Mouse (Mus musculus) kidney, postnatal 0 days (tissue): Measurements from ENCODE around the gene Zfp111. TPM values are rescaled to one million over a fixed set of nuclear protein-coding genes. Genes with fewer than 3 reads are reported as not detected.
A peak's percentile ranks its signal among the peaks of the same experiment; 100 is the strongest.

Experiments used
- ATAC-seq: fragments of 200-750 bp; cut with Nextera tagmentation; replicated peaks from 2 replicates; pipeline ENCODE4 v1.8.0; 2017; ENCODE audit warnings: low read depth, moderate number of reproducible peaks, moderate TSS enrichment, moderate library complexity; ENCODE audit not compliant: low FRiP score
- DNase-seq: peaks from one replicate; pipeline ENCODE4 v3.0.0-alpha.2; 2016; ENCODE audit warnings: low spot score
- H3K27ac ChIP-seq: fragments of 300-500 bp; sonication (generic); 2 replicates; pipeline ENCODE4 v1.5.1; 2014; ENCODE audit warnings: mild to moderate bottlenecking
- H3K27me3 ChIP-seq: fragments of 300-500 bp; sonication (generic); 2 replicates; pipeline ENCODE4 v1.6.1; 2014; ENCODE audit warnings: low read length, mixed read lengths; ENCODE audit not compliant: insufficient read depth
- H3K36me3 ChIP-seq: fragments of 300-500 bp; sonication (generic); 2 replicates; pipeline ENCODE4 v1.6.1; 2014; ENCODE audit warnings: low read length, mixed read lengths; ENCODE audit not compliant: insufficient read depth
- H3K4me1 ChIP-seq: fragments of 300-500 bp; sonication (generic); replicated peaks from 2 replicates; pipeline ENCODE4 v1.6.1; 2014; ENCODE audit warnings: antibody characterized with exemption, low read length, mixed read lengths; ENCODE audit not compliant: insufficient read depth
- H3K4me2 ChIP-seq: fragments of 300-500 bp; sonication (generic); 2 replicates; pipeline ENCODE4 v1.6.1; 2014; ENCODE audit warnings: mild to moderate bottlenecking, low read length, moderate library complexity, mixed read lengths
- H3K4me3 ChIP-seq: fragments of 300-500 bp; sonication (generic); replicated peaks from 2 replicates; pipeline ENCODE4 v1.5.1; 2014; ENCODE audit warnings: low read depth, low read length
- H3K9ac ChIP-seq: fragments of 300-500 bp; sonication (generic); 2 replicates; pipeline ENCODE4 v1.6.1; 2014; ENCODE audit warnings: low read depth, low read length
- H3K9me3 ChIP-seq: fragments of 300-500 bp; sonication (generic); replicated peaks from 2 replicates; pipeline ENCODE4 v1.6.1; 2016; ENCODE audit warnings: low read length, inconsistent platforms, mixed read lengths
- CTCF ChIP-seq: IDR thresholded peaks from 2 replicates; pipeline ENCODE4 v1.5.1; 2016; ENCODE audit warnings: antibody characterized with exemption, low read depth, mild to moderate bottlenecking, moderate library complexity
- WGBS: fragments of 180-500 bp; shearing (Covaris S2); extraction: QIAGEN DNeasy Blood & Tissue Kit; methylation state at CpG from one replicate; pipeline ENCODE4 v1.1.7; 2014; 5-methylcytosine and 5-hydroxymethylcytosine counted together
- polyA plus RNA-seq: library from polyadenylated mRNA; unstranded; fragments of >200 nt; fragmentation: Nextera tagmentation; extraction: Ambion mirVana; gene quantifications from 2 replicates; pipeline ENCODE4 v1.2.1, GENCODE M21; 2015

Gene Zfp111
- polyA plus RNA-seq, 1 experiment from 2014 or later = 6.3 TPM

GRCm38 (mm10) chr7:24191361-24191760 lies 19.9 kb downstream of the Zfp111 start:
- no peak overlapping the region for H3K4me2 ChIP-seq
- no peaks in the 10 kb centered on the region for H3K4me1 ChIP-seq
- no peak overlapping the region for H3K27ac ChIP-seq
- no peak for ATAC-seq
- no peaks in the 10 kb centered on the region for H3K9me3 ChIP-seq
- 88% methylated on average over 2 of the region's 2 CpGs for WGBS
- DNase-seq = no peak
- H3K4me3 ChIP-seq = no peak overlapping the region
- no peak overlapping the region for H3K9ac ChIP-seq
- H3K36me3 ChIP-seq = peaks cover 6% of the 10 kb centered on the region; the same call in 1 of the 2 replicates
- no peaks in the 10 kb centered on the region for H3K27me3 ChIP-seq
- no peak for TF ChIP-seq CTCF

DNA sequence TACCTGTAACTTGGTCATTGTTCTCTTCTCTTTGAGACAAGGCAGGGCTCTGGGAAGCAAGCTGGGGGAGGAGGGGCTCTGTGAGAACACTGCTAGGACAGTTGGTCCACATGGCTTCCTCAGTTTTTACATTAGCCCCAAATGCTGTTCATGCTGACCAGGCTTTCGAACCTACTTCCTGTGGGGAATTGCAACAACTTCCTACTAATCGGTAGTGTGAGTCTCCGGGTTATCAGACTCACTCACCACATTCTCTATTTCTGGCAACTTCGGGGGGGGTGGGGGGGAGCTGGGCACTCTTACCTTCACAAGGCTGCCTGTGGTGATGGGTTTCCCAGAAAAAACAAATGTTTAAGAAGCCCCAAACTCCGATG lies 21.7 kb downstream of the Zfp111 start:
- H3K9ac ChIP-seq = no peak overlapping the region
- no peak overlapping the region for H3K4me2 ChIP-seq
- DNase-seq (no peak), ATAC-seq (no peak)
- no peak for TF ChIP-seq CTCF
- H3K4me1 ChIP-seq = no peaks in the 10 kb centered on the region
- H3K36me3 ChIP-seq = peaks cover 6% of the 10 kb centered on the region; the same call in 1 of the 2 replicates
- H3K27me3 ChIP-seq = no peaks in the 10 kb centered on the region
- H3K4me3 ChIP-seq = no peak overlapping the region
- H3K9me3 ChIP-seq = no peaks in the 10 kb centered on the region
- WGBS = 73% methylated on average over 5 of the region's 5 CpGs
- no peak overlapping the region for H3K27ac ChIP-seq

GRCm38 (mm10) chr7:24188901-24189570 lies 22.2 kb downstream of the Zfp111 start:
- Histone ChIP-seq H3K4me1 (no peaks in the 10 kb centered on the region), H3K27ac (no peak overlapping the region), H3K4me3 (no peak overlapping the region), H3K9me3 (no peaks in the 10 kb centered on the region), H3K9ac (no peak overlapping the region), H3K4me2 (no peak overlapping the region), H3K36me3 (peaks cover 1% of the 10 kb centered on the region; the same call in 1 of the 2 replicates), H3K27me3 (no peaks in the 10 kb centered on the region)
- no peak for DNase-seq
- TF ChIP-seq CTCF = no peak
- WGBS = 75% methylated on average over 4 of the region's 4 CpGs
- ATAC-seq = no peak

DNA sequence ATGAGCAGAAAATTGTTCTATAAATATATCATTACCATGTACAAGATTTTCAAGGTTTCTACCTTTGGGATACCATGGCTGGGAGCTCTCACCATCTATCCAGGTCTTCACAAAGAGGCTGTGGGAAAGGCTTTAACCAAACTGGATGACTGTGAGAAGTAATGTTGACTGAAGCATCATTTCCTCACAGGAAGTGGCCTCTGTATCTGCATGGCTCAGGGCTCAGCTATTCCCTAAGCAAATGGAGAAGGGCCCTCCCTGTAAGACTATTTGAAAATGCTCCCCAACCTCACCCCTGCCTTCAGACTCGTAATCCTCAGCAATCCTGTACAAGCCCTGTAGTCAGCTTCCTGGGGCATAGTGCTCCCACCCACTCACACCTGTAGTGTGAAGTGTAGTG lies 23.6 kb downstream of the Zfp111 start:
- Histone ChIP-seq H3K36me3 (no peaks in the 10 kb centered on the region), H3K27ac (no peak overlapping the region), H3K4me3 (no peak overlapping the region), H3K27me3 (no peaks in the 10 kb centered on the region), H3K4me2 (no peak overlapping the region), H3K4me1 (no peaks in the 10 kb centered on the region), H3K9me3 (no peaks in the 10 kb centered on the region), H3K9ac (no peak overlapping the region)
- 69% methylated on average over 1 of the region's 1 CpGs for WGBS
- no peak for ATAC-seq
- DNase-seq = no peak
- TF ChIP-seq CTCF = no peak

GRCm38 (mm10) chr7:24175337-24175711 lies 35.9 kb downstream of the Zfp111 start:
- ATAC-seq (peak; percentile 22; the same call in 1 of the 2 replicates), DNase-seq (no peak)
- Histone ChIP-seq H3K9ac (peak overlapping the region; percentile 53; the same call in 1 of the 2 replicates), H3K9me3 (no peaks in the 10 kb centered on the region), H3K4me2 (peak overlapping the region; percentile 45), H3K4me1 (no peaks in the 10 kb centered on the region), H3K4me3 (peak overlapping the region; percentile 53), H3K36me3 (no peaks in the 10 kb centered on the region), H3K27ac (no peak overlapping the region), H3K27me3 (no peaks in the 10 kb centered on the region)
- no peak for TF ChIP-seq CTCF
- WGBS = 55% methylated on average over 6 of the region's 6 CpGs

- H3K9ac ChIP-seq = peak within 1 kb of the TSS; percentile 53
These were observed 36.5 kb downstream of the Zfp111 start, which contains the start of gene Zfp114 for GRCm38 (mm10) chr7:24174618-24175336. Gene Zfp114 (plus strand): TSS chr7:24175060.

More at GRCm38 (mm10) chr7:24174618-24175336, 36.5 kb downstream of the Zfp111 start, which contains the start of gene Zfp114:
- Histone ChIP-seq H3K27ac (0 out of 2 replicates have a peak within 1 kb of the TSS, but pooled peaks have one; percentile 37), H3K4me2 (peak within 1 kb of the TSS; percentile 45), H3K27me3 (no peaks in the 10 kb centered on the region), H3K9me3 (no peaks in the 10 kb centered on the region), H3K36me3 (no peaks in the 10 kb centered on the region), H3K4me3 (peak within 1 kb of the TSS; percentile 53), H3K4me1 (no peaks in the 10 kb centered on the region)
- WGBS = 13% methylated on average over 23 of the region's 23 CpGs
- no peak; the same call in 1 of the 2 replicates for TF ChIP-seq CTCF
- peak; percentile 94 for ATAC-seq
- DNase-seq = peak; percentile 93
